Mouse (Mus musculus): ENCODE measurements around the gene Bbs2. TPM values are rescaled to one million over a fixed set of nuclear protein-coding genes. Genes with fewer than 3 reads are reported as not detected.
"Not testable (repeated sequence)": the region's sequence is repeated elsewhere in the genome, so short reads cannot be mapped to it uniquely, and the experiment has no call there.

Gene Bbs2
- 26.9 and 28.2 TPM in 2 replicates for polyA plus RNA-seq (2012; rRNA removed)

DNA sequence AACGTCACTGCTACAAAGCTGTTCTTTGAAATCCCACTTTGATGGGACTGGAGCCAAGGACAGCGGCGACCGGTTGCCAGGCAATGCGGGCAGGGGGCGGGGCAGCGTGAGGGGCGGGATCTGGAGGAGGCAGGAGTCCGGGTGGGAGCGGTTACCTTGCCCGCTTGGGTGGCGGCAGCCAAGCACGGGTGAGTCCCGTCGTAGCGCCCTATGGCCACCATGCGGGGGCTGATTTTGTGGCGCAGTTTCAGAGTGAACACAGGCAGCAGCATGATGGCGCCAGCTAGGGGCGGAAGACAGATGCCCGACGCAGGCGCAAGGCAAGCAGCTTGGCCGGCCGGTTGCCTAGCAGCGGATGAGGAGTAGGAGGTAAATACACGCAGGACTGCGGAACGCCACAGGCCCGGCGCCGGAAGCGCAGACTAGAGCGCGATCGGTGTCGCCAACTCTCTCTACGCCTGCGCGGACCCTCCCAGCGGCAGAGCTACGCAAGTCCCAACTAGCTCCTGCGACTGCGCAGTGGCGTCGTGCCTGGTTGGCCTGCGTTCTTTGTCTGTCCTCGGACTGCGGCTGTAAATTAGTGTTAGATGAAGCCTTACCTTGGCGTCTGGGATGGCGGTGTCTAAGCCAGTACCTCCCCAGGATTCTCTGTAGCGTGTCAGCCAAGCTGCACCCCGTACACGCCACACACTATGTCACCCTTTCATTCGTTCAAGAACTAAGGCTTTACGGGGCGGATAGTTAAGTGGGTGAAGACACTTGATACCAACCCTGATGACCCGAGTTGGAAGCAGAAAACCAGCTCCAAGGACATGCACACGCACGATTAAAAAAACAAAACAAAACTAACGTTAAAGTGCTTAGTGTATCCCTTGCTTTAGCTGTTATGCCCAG is at the start of gene Bbs2:
Bbs2 (minus strand) TSS at position 848 of the 894 bp plus-strand sequence.
- peak; percentile 71 for DNase-seq (ENCODE audit: low read depth)

DNA sequence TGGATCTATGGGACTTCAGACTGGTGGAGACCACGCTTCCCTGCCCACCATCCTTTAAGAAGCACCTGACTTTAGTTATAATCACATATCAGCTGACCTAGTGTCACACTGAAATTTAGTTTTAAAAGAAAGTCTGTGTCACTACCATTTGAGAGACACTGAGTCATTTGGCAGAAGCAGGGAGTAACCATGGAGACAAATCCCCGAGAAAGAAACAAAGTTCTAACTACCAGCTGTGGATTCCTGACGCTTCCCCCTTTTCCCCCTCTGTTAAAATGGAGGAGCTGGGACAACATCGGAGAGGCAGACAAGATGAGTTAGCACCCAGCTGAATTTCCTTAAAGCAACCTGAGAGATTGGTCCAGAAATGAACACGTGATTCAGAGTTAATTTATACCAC is 49.5 kb upstream of the Bbs2 start:
- DNase-seq (ENCODE audit: low read depth): no peak

DNA sequence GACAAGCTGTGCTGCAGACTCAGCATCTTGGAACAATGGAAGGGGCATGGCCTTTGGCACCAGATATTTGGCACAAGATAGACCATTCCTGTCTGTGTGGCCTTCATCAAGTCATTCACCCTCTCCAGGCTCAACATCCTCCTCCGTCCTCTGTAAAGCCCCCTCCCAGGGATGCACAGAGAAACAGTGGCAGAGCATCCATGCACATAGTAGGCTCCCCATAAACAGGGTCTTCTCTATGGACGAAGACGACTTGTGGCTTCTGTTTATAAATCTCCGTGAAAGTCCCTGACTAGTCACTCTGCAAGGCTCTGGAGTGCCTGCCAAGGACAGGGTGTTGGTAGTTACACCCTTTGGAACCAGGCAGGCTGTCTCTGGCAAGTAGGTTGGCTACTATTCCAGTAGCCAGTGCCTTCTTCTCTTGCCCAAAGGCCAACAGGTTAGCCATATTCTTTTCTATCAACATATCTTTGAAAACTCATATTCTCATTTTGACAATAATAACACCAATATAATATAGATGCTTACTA is 41.6 kb upstream of the Bbs2 start:
- DNase-seq (ENCODE audit: low read depth): no peak

DNA sequence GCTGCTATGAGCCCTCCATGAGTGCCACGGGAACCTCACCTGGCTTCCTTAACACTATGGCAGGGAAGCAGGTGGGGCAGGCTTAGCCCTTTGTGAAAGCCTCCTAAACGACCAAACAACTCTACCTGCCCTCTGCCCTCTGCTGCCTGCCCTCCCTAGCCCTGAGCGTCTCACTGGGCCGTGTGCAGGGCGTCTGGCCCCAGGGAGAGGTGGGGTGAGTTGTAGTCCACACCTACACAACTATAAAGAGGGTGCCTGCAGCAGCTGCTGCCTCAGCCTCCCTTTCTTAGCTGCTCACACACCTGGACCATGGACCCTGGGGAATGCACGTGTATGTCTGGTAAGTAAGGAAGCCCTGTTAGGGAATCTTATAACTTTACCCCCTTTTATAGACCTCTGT is 38.2 kb upstream of the Bbs2 start, which contains the start of gene Mt4:
Mt4 (plus strand) TSS at position 265 of the 400 bp plus-strand sequence.
- no peak for DNase-seq (ENCODE audit: low read depth)

DNA sequence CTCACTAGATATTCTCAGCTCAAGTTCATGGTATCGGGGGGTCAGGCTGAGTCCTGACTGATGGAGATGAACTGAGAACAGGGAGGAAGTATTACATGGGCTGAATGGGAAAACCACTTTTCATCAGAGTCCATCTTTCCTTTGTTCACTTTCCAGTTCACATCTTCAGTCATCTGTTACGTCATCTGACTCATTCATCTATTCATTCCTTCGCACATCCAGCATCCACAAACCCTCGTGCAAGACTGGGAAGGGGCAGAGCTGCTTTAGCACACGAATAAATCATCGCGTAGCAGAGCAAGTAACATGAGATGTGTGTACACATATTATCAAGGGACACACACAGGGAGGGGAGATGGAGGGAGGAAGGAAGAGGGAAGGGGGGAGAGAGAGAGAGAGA is 37.5 kb upstream of the Bbs2 start:
- no peak for DNase-seq (ENCODE audit: low read depth)

DNA sequence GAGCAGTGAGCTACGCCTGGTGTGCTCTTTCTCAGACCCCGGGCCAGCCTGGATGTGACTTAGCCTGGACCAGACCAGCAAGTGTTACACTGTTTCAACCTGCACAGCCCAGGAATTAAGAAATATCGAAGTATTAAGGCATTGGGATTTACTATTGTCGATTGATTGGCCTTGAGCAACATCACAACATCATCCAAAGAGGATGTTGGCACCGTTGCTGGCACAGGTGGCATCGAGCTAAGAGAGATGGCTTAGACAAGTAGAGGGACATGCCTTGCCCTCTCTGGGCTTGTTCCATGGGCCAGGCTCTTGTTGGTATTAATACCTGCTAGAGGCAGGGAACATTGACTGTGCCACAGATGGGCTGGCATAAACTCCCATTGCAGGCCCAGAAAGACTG is 36.8 kb upstream of the Bbs2 start:
- peak; percentile 74 for DNase-seq (ENCODE audit: low read depth)

DNA sequence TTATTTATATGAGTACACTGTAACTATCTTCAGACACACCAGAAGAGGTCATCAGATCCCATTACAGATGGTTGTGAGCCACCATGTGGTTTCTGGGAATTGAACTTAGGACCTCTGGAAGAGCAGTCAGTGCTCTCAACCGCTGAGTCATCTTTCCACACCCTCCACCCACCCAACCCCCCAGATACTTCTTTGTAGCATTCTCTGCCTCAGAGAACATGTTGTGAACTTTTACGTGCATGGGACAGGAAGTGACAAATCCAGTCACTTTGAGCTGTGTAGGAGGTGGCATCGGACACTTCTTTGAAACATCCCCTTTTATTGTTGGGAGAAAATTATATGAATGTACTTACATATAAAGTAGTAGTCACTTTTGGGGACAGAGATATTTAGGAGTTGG is 35.9 kb upstream of the Bbs2 start:
- not testable (repeated sequence) for DNase-seq (ENCODE audit: low read depth)

DNA sequence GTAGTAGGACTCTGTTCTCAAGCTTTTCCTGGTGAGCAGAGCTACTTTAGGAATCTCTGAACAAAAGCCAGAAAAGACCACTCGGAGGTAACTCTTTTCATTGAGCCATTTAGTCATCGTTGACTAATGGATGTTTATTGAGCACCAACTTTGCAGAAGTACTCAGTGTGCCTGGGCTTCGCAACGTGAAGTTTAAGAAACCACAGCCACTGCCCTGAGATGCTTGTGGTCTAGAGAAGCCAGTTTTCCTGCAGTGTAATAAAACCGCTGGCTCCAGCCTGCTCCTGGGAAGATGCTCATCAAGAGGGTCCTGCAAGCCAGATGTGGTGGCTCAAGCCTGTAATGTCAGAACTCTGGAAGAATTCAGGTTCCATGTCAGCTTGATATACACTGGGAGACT is 33.4 kb upstream of the Bbs2 start:
- DNase-seq (ENCODE audit: low read depth): no peak

DNA sequence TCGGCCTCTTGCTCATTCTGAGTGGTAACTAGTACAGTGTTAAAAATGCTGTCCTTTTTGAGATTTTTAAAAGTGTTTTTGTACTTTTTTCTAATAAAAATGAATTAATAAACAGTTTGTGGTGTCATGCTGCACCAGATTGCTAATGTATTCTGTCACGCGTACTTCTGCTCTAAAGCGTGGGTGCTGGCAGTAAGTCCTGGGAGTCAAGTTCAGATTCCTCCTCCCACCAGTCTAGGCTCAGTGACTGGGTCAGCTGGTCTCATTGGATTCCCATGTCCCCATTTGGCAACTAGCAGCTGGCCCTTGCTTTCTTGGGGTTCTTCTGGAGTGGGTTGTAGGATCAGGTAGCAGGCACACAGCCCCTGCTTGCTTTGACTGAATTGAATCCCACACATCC is 31.4 kb upstream of the Bbs2 start:
- DNase-seq (ENCODE audit: low read depth): no peak

DNA sequence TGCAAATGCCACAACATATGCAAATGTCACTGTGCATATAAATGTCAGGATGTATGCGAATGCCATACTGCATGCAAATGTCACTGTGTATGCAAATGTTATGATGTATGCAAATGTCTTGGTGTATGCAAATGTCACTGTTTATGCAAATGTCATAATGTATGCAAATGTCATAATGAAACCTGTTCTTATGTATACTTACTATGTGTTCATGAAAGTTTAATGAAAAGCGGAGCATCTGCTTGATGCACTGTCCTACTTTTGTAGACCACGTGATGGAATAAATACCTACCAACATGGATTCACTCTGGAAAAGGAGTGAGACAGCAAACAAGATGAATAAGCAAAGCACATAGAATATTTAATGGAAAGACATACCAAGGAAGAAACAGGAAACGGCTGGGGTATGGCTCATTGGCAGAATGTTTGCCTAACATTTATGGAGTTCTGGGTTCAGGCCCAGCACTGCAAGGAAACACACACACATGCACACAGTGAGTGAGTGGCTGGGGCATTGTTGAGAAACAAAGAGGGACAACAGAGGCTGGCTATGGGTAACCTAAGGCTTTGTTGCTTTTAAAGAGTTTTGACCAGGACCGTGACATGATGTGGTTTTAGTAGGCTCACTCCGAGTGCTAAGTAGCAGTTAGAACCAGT is 30.5 kb upstream of the Bbs2 start:
- DNase-seq (ENCODE audit: low read depth): no peak

DNA sequence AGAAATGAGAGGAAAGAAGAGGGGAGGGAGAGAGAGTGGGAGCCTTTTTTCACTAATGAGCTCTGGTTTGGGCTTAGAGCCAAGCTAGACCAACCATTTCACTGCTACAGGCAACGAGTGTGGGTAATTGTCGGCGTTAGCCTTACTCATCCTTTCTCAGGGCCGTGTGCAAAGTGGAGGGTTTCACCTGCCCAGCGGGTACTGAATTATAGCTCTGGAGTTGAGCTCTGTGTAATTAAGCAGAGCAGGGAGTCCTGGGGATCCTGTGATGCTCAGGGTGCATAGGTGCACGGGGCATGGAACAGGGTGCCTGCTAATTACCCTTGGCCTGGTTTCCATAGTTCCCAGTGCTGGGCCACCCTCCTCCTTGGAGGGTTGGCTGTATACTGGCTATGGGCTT is 29.0 kb upstream of the Bbs2 start:
- no peak for DNase-seq (ENCODE audit: low read depth)

DNA sequence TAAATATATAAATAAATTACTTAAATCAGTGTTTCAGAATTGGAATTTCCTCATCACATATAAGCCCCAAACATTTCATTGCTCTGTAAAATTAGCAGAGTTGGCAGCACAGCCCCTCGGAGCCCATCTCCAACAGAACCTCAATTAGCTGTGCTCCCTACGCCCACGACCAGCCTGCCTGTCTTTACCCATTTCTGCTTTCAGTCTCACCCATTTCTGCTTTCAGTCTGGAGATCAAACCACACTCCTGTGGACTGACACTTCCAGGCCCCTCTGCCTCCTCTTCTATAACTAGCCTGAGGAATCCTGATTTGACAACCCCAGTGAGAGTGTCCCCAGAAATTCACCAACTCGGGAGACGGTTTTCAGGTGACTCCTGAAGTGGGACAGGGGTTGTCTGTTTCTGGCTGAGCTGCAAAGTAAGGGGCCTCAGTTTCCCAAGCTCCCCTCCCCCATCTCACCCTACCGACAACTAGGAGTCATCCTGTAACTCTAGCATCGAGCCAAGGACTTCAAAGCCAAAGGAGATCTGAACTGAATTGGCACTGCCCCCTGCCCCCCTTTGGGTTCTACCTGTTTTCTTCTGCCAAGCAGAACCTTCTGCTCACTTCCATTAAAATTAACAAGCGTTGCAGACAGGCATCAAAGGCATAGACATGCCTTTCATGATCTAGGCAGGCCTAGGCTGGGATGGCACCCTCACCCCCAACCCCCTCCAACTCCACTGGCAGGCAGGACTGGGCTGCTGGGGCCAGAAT is 24.2 kb upstream of the Bbs2 start:
- DNase-seq (ENCODE audit: low read depth): no peak

DNA sequence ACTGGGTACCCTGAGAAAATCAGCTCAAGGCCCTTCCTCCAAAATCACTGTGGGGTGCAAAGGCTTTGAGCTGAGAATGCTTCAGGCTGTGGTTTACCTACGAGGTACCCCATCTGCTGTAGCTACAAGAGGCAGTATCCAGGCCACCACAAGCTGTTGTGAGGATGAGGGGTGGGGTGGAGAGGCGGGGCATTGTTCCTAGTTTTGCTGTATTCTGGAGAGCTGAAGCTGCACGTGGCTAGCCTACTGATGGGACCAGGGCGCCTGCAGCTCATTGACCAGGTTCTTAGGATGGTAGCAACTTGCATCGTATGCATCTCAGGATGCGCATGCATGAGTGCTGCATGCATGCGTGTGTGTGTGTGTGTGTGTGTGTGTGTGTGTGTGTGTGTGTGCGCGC is 22.9 kb upstream of the Bbs2 start:
- DNase-seq (ENCODE audit: low read depth): no peak

DNA sequence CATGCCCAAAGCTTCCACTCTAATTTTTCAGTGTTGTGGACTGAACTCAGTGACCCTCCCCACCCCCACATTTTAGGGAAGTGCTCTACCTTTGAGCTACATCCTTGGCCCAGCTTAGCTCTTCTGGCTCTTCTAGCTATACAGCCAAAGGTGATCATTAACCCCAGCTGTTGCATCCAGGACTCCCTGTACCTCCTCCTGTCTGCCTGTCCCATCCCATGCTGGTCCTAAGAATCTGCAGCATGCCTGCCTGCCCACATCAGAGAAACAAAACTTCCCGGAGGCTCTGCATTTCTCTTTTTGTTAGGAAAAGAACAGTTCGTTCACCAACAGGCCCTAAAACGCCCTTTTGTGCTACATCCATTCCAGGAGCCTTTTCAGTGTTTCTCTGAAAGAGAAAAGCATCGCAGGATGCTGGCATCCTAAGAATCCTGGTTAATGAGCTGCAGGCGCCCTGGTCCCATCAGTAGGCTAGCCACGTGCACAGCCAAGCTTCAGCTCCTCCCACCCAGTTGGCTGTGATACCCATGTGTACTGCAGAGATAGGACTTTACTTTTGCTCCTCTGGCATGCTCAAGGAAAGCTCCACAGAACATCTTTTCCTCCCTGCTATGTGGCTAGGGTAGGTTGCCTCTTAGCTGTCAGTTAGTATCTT is 20.2 kb upstream of the Bbs2 start:
- no peak for DNase-seq (ENCODE audit: low read depth)

DNA sequence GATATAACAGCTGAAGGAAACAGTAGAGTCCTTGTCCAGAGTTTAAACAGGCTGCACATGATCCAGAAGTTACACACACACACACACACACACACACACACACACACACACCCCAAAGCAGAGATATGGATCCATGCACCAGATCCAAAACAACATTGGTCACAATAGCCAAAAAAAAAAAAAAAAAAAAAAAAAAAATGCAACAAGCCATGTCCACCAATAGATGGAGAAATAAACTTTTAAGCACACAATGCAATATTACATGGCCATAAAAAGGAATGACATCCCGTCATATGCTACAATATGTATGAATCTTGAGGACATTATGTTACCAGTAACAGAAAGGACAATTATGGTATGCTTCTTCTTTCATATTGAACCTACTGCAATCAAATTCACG is 15.2 kb upstream of the Bbs2 start:
- no peak for DNase-seq (ENCODE audit: low read depth)

DNA sequence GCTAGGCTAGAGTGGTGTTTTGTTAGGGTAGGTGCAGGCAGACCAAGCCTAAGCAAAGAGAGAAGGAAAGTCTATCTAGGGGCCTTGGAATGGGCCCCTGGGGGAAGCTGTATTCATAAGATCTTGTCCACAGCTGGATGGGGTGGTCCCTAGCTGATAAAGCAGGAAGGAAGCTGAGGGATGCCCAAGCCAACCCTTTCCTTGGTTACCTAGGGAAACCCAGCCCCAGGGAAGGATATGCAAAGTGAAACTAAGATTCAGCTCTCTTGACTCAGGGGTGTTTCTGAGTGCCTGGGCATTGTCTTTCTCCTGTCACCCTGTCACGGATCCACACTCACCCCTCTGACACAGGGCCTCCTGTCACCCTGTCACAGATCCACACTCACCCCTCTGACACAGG is 14.7 kb upstream of the Bbs2 start:
- DNase-seq (ENCODE audit: low read depth): no peak

DNA sequence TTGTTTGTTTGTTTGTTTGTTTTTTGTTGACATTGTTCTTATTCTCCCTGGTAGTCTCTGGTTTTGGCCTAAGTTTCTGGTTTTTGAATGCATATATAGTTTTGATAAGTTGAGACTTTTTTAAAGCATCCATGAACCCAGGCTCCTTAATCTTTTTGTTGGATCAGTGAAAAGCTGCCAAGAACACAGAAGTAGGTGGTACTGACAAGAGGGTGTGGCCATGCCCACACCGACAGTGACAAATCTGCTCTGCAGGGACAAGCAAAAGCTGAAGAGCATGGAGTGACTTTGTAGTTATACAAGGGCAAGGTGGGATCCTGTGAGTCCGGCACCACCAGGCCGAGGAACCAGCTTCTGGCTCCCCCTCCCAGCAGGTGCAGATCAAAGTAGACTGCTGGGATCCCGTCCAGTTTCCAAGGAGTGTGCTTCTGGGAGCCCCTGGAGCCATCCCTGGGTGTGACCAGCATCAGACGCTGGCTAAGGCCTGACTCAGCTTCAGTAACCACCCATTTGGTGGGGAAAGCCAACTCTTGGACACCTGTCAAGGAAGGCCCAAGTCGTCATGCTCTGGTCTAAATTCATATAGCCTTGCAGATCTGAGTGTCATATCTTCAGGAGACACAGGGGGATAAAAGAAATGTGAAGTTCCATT is 11.9 kb upstream of the Bbs2 start:
- DNase-seq (ENCODE audit: low read depth): no peak

DNA sequence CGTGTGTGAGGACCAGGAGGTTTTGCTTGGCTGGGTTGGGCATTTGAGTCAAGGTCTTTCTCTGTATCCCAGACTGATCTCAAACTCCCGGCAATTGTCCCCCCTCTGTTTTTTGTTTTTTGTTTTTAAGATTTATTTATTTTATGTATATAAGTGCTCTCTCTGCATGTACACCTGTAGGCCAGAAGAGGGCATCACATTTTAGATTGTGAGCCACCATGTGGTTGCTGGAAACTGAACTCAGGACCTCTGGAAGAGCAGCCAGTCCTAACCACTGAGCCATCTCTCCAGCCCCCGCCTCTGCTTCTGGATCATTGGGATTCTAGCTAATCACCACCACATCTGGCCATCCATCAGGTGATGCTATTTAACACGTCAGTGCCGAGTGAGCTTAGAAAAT is 11.1 kb upstream of the Bbs2 start:
- no peak for DNase-seq (ENCODE audit: low read depth)

DNA sequence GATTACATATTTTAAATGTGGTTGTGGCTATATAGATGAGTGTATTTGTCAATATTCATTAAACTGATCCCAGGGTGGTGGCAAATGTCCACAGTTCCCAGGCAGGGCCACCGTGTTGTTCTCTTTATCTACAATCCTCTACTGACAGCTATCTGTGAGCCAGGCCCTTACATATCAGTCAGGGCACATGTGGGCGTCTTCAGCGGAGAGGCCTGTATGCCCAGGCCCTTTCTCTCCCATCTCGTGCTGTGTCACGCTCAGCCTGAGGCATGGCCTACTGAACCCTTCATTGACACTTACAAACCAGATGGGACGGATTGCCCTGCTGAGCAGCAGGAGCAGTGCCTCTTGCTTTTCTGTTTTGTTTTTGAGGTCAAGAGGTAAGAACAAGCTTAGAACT is 10.7 kb upstream of the Bbs2 start:
- no peak for DNase-seq (ENCODE audit: low read depth)

DNA sequence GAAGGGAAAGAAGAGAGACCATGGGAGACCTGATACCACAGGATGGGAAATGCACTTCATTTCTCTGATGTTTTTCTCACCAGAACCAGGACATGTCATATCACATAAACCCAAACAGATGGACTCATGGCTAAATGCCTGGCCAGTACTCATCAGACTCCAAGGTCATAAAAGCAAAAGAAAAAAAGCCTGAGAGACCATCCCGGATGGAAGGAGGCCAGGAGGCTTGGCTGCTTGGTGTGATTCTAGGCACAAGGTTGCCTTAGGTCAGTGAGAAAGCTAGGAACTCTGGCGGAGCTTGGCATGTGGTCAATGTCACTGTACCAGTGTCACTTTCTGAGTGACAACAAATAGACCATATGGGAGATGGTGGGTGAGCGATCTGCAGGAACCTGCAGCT is 9.1 kb upstream of the Bbs2 start:
- DNase-seq (ENCODE audit: low read depth): no peak

DNA sequence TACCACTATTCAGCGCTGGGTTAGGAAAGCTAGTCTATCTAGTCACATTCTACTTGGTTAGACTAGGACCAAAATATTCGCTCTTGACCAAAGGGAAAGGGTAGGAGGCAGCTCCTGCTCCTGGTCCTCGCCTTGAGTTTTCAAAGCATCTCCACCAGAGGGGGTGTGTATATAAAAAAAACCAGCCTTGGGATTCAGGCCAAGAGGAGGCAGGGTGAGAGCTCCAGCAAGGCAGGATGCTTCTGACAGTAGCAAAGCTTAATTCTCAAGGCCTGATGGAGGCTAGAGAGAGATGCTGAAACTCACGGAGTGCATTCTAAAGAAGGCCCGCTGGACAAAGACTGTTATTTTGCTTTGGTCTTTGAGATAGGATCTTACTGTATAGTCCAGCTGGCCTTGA is 5.4 kb upstream of the Bbs2 start:
- DNase-seq (ENCODE audit: low read depth): no peak

Data from gonadal fat pad, adult 2 months (tissue).